Mouse (Mus musculus) CD4-positive, CD25-positive, alpha-beta regulatory T cell (primary cell): ENCODE data around the gene Gm13277. TPM values are rescaled to one million over a fixed set of nuclear protein-coding genes. Genes with fewer than 3 reads are reported as not detected.

Experiments used
- polyA plus RNA-seq: library from polyadenylated mRNA; unstranded; fragments of 100-300 nt; shearing (Covaris generic); gene quantifications from one replicate; pipeline ENCODE4 v1.2.1, GENCODE M21; 2017

Gene Gm13277
- not detected for polyA plus RNA-seq

GRCm38 (mm10) chr4:88788402-88788801, at the start of gene Gm13277:
TSS of gene Gm13277 (plus strand) at chr4:88788632.

GRCm38 (mm10) chr4:88754818-88755340, 33.6 kb upstream of the Gm13277 start, which contains the start of gene Gm13271:
TSS of gene Gm13271 (plus strand) at chr4:88754868.

GRCm38 (mm10) chr4:88759610-88760268, 28.7 kb upstream of the Gm13277 start, which contains the start of gene Gm13283:
TSS of gene Gm13283 (plus strand) at chr4:88760119.

GRCm38 (mm10) chr4:88773534-88773933, 14.9 kb upstream of the Gm13277 start, which contains the start of gene Gm13290:
TSS of gene Gm13290 (plus strand) at chr4:88773834.

GRCm38 (mm10) chr4:88776622-88777021, 11.8 kb upstream of the Gm13277 start, which contains the start of gene Gm13289:
TSS of gene Gm13289 (plus strand) at chr4:88776922.

GRCm38 (mm10) chr4:88779550-88779949, 8.9 kb upstream of the Gm13277 start, which contains the start of gene Gm13272:
TSS of gene Gm13272 (plus strand) at chr4:88779850.

GRCm38 (mm10) chr4:88781831-88782230, 6.6 kb upstream of the Gm13277 start, which contains the start of gene Ifnz:
TSS of gene Ifnz (plus strand) at chr4:88782131.

GRCm38 (mm10) chr4:88785409-88785808, 3.0 kb upstream of the Gm13277 start, which contains the start of gene Gm13276:
TSS of gene Gm13276 (plus strand) at chr4:88785709.

GRCm38 (mm10) chr4:88791250-88791649, 2.8 kb downstream of the Gm13277 start, which contains the start of gene Gm13278:
TSS of gene Gm13278 (plus strand) at chr4:88791550.

GRCm38 (mm10) chr4:88793936-88794675, 5.7 kb downstream of the Gm13277 start, which contains the start of gene Gm13275:
TSS of gene Gm13275 (plus strand) at chr4:88794487.

GRCm38 (mm10) chr4:88797097-88797496, 8.7 kb downstream of the Gm13277 start, which contains the start of gene Gm13279:
TSS of gene Gm13279 (plus strand) at chr4:88797397.

GRCm38 (mm10) chr4:88799365-88799764, 10.9 kb downstream of the Gm13277 start, which contains the start of gene Gm13285:
TSS of gene Gm13285 (plus strand) at chr4:88799665.

GRCm38 (mm10) chr4:88802954-88803353, 14.5 kb downstream of the Gm13277 start, which contains the start of gene Gm13287:
TSS of gene Gm13287 (plus strand) at chr4:88803254.

GRCm38 (mm10) chr4:88805231-88805630, 16.8 kb downstream of the Gm13277 start, which contains the start of gene Gm13288:
TSS of gene Gm13288 (plus strand) at chr4:88805531.

GRCm38 (mm10) chr4:88815928-88816327, 27.5 kb downstream of the Gm13277 start, which contains the start of gene Ifna7:
TSS of gene Ifna7 (plus strand) at chr4:88816228.

GRCm38 (mm10) chr4:88819659-88820058, 31.2 kb downstream of the Gm13277 start, which contains the start of gene Ifna11:
TSS of gene Ifna11 (plus strand) at chr4:88819959.

GRCm38 (mm10) chr4:88827116-88827515, 38.7 kb downstream of the Gm13277 start, which contains the start of gene Ifna6:
TSS of gene Ifna6 (plus strand) at chr4:88827416.

GRCm38 (mm10) chr4:88835225-88835624, 46.8 kb downstream of the Gm13277 start, which contains the start of gene Ifna5:
TSS of gene Ifna5 (plus strand) at chr4:88835525.

